Mouse (Mus musculus) heart, adult 2 months (tissue): ENCODE results near the gene Jsrp1.

Source experiments
- CTCF ChIP-seq: fragments of 200-600 bp; IDR thresholded peaks from 2 replicates; pipeline ENCODE4 v1.8.1; 2022; ENCODE audit warnings: antibody characterized with exemption, mild to moderate bottlenecking, moderate library complexity
- EP300 ChIP-seq: fragments of 200-500 bp; IDR thresholded peaks from 2 replicates; pipeline ENCODE4 v1.6.1; 2011; ENCODE audit warnings: low read depth, low read length, control low read depth; ENCODE audit not compliant: insufficient read depth
- POLR2A ChIP-seq: fragments of 200-500 bp; IDR thresholded peaks from 2 replicates; pipeline ENCODE4 v1.6.1; 2011; ENCODE audit warnings: mild to moderate bottlenecking, low read depth, low read length, control low read depth; ENCODE audit not compliant: insufficient read depth

DNA sequence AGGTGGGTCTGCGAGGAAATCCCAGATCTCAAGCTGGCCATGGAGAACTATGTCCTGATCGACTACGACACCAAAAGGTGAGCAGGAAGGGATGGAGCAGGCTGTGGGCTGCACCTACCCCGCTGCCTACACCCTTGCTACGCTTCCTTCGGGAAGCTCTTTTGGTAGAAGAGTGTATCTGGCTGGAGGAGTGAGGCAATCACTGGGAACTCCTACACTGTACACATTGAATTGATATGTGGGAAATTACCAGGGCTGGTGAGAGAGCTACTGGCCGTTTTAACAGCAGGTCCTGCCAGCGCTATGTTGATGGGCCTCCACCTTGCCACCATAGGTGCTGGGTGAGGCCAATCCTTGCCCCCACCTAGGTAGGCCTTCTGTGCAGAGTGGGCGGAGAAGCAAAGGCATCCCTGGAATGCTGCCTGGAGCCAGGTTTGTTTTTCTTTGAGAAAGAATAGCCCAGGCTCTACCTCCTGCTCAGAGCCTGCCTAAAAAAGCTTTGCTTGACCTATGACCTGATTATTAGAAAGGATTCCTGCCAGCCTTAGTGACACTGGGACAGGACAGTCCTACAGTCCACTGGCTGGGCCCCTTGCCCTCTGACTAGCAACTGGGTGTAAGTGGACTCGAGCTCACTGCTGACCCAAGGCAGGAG, 47.0 kb downstream of the Jsrp1 start:
- TF ChIP-seq POLR2A (no peak), CTCF (no peak), EP300 (no peak)
